Comparison of ENCODE assay signal across 11 mouse cellular contexts in the genomic region with DNA sequence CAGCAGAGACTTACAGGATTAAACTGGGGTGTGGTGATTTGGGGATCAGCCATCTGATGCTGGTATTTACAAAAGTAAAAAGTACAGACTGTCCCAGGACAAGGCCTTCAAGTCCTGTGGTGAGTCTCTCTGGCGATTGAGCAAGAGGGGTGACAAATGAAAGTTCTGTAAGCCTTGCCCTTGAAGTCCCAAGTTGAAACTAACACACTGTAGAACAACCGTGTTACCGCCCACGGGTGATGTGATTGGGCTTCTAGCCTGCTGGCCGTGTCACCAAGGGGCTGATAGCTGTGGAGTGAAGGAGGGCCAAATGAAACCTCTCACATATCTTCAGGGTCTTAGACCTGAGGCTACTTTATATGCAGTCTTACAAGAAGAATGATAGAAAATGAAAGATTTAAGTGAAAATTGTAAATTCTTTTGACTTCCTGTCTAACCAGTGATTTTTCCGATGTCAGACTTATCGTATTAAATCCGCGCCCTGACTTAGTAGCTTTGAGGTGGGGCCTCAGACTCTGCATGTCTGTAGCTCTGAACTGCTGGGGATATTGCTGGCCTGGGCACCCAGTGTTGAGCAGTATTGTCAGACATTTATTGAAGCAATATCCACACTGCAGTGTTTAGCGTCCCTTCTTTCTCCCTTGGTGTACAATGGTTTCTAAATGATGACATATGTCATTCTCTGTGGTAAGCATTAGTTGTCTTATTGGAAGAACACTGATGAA.
DNase-seq lines count a peak whose midpoint lies in the region; ATAC-seq and TF ChIP-seq lines count a peak whose summit lies in the region.
"Had no signal": no experiment of that assay in that cellular context is flagged by ENCODE, and none has a peak within 500 bp of the region (broad histone marks: within the 10 kb centered on the region; RNA-seq: fewer than 3 reads in every experiment).

No protein-coding gene starts in this region.

- H3K27ac ChIP-seq in testis, adult 2 months (ENCODE audit: control insufficient read depth, insufficient read depth, low read depth, low read length), result peak overlapping the region; percentile 47; the same call in 1 of the 2 replicates
- H3K27ac ChIP-seq in hindbrain, embryonic 11.5 days (ENCODE audit: low read depth, low read length), result no peak overlapping the region
- H3K27ac ChIP-seq: embryonic facial prominence, embryonic 13.5 days; layer of hippocampus, adult 2 months; midbrain, embryonic 15.5 days had no signal

- no peak for TF ChIP-seq CTCF in testis, adult 2 months (IDR thresholded peaks at IDR 0.05; ENCODE audit: control insufficient read depth, insufficient read depth, insufficient replicate concordance, low read depth, low read length)

- peak; percentile 51 for DNase-seq in ovary, postnatal 36 days (ENCODE audit: low spot score)
- DNase-seq in ovary, postnatal 10 days (ENCODE audit: low spot score), result no peak
- DNase-seq in gastrocnemius, adult 8-10 months (ENCODE audit: low spot score in 2 of 2), result peak; percentile 54 to 64
- DNase-seq in heart, postnatal 36 days, result peak; percentile 65 to 73
- no peak for DNase-seq in hindbrain, embryonic 11.5 days (ENCODE audit: low spot score)
- no peak for DNase-seq in kidney, adult 11 months
- no peak for DNase-seq in frontal cortex, postnatal 36 days (ENCODE audit: low spot score in 2 of 2)

- no peaks in the 10 kb centered on the region for H3K27me3 ChIP-seq in testis, adult 2 months (ENCODE audit: control insufficient read depth, insufficient read depth, low read length)
- H3K27me3 ChIP-seq in hindbrain, embryonic 11.5 days (ENCODE audit: control insufficient read depth, insufficient read depth, low read length), result no peaks in the 10 kb centered on the region
- H3K27me3 ChIP-seq: embryonic facial prominence, embryonic 13.5 days; midbrain, embryonic 15.5 days had no signal

- H3K4me2 ChIP-seq in hindbrain, embryonic 11.5 days (replicated peaks; ENCODE audit: low read depth, low read length), result no peak overlapping the region
- H3K4me2 ChIP-seq: embryonic facial prominence, embryonic 13.5 days; midbrain, embryonic 15.5 days had no signal

- H3K4me1 ChIP-seq in testis, adult 2 months (ENCODE audit: control insufficient read depth, insufficient read depth, low read length), result no peaks in the 10 kb centered on the region
- no peaks in the 10 kb centered on the region for H3K4me1 ChIP-seq in hindbrain, embryonic 11.5 days (replicated peaks; ENCODE audit: control insufficient read depth, insufficient read depth, low read length)

- H3K36me3 ChIP-seq in testis, adult 2 months (ENCODE audit: control insufficient read depth, insufficient read depth, low read length), result no peaks in the 10 kb centered on the region
- no peaks in the 10 kb centered on the region for H3K36me3 ChIP-seq in hindbrain, embryonic 11.5 days (ENCODE audit: control insufficient read depth, insufficient read depth, low read length)

- intact Hi-C loops in heart, postnatal 36 days (cut with DNase I), result loop anchor here (5.0 kb wide), 1 partner anchor 63 kb away; the partner anchor contains the start of gene Cblb

- ATAC-seq in hindbrain, embryonic 11.5 days (ENCODE audit: low FRiP score), result no peak
- ATAC-seq: midbrain, embryonic 15.5 days had no signal

- no peak for TF ChIP-seq POLR2A in testis, adult 2 months (IDR thresholded peaks at IDR 0.05; ENCODE audit: control insufficient read depth, low read depth, low read length)

- H3K9ac ChIP-seq in hindbrain, embryonic 11.5 days (ENCODE audit: low read depth, low read length), result no peak overlapping the region
- H3K9ac ChIP-seq: embryonic facial prominence, embryonic 13.5 days; midbrain, embryonic 15.5 days had no signal

- H3K9me3 ChIP-seq in hindbrain, embryonic 11.5 days (ENCODE audit: control insufficient read depth, low read length), result no peaks in the 10 kb centered on the region
- H3K9me3 ChIP-seq: embryonic facial prominence, embryonic 13.5 days; midbrain, embryonic 15.5 days had no signal

- H3K4me3 ChIP-seq in testis, adult 2 months (ENCODE audit: control insufficient read depth, low read depth, low read length), result no peak overlapping the region
- H3K4me3 ChIP-seq in hindbrain, embryonic 11.5 days (ENCODE audit: low read depth, low read length), result no peak overlapping the region
- H3K4me3 ChIP-seq: embryonic facial prominence, embryonic 13.5 days; layer of hippocampus, adult 2 months; midbrain, embryonic 15.5 days had no signal

- WGBS in hindbrain, embryonic 11.5 days, result 93% methylated on average over 10 of the region's 10 CpGs

Comparison
In these comparisons a context has a peak if more than half of its experiments do, and no peak if none do; other contexts are left out.
1. DNase-seq: peak in ovary, postnatal 36 days (single experiment), gastrocnemius, adult 8-10 months (2 of 2) and heart, postnatal 36 days (2 of 2); none in ovary, postnatal 10 days (single experiment), hindbrain, embryonic 11.5 days (single experiment), kidney, adult 11 months (single experiment) and frontal cortex, postnatal 36 days (0 of 2).